Mouse (Mus musculus) G1E (cell line): Measurements from ENCODE around the gene Btd.

Experiments
- CTCF ChIP-seq: IDR thresholded peaks from 2 replicates; pipeline ENCODE4 v1.5.1; 2012; ENCODE audit warnings: low read depth, low read length, inconsistent platforms, mixed read lengths
- GATA2 ChIP-seq: IDR thresholded peaks from 2 replicates; pipeline ENCODE4 v1.6.1; 2012; ENCODE audit warnings: low read depth, low read length, inconsistent platforms, borderline replicate concordance
- TAL1 ChIP-seq: conservative IDR thresholded peaks from 2 replicates; pipeline ENCODE4 v1.6.1; 2012; ENCODE audit warnings: low read depth, low read length, inconsistent platforms, mixed read lengths

DNA sequence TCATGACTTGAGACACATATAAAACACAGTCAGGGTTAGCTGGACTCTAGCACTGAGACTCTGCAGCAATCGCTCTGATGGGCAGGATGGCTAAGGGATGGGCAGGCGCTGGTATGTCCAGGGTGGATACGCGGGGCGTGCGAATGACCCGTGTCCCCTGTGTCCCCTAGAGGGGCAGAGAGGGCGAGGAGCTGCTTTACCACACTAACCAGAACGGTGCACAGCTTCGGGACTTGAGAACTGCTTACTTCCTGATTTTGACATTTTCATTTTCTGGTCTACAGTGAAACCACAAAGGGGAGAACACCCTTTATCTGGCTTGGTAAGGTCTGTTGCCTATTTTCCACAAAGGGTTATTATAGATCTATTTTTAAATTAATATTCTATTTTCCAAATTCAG is 44.9 kb downstream of the Btd start:
- no peak for TF ChIP-seq CTCF
- no peak for TF ChIP-seq TAL1
- TF ChIP-seq GATA2, result no peak
